8 mouse cellular contexts compared by ENCODE assay signal in genomic region chr17:47762518-47763340, GRCm38 (mm10). TPM values are rescaled to one million over a fixed set of nuclear protein-coding genes. Genes with fewer than 3 reads are reported as not detected.
A peak's percentile ranks its signal among the peaks of the same experiment; 100 is the strongest.
DNase-seq lines count a peak whose midpoint lies in the region; ATAC-seq and TF ChIP-seq lines count a peak whose summit lies in the region.

No protein-coding gene starts in this region.

- H3K4me3 ChIP-seq in liver, adult 2 months (ENCODE audit: insufficient read depth, low read depth, low read length), result no peak overlapping the region
- no peak overlapping the region for H3K4me3 ChIP-seq in forebrain, embryonic 13.5 days
- no peak overlapping the region for H3K4me3 ChIP-seq in heart, embryonic 16.5 days (ENCODE audit: low read length)
- no peak overlapping the region for H3K4me3 ChIP-seq in liver, embryonic 15.5 days (replicated peaks)

- no peak overlapping the region for H3K4me2 ChIP-seq in forebrain, embryonic 13.5 days
- H3K4me2 ChIP-seq in heart, embryonic 16.5 days (ENCODE audit: low read depth, low read length), result peak overlapping the region; percentile 16
- H3K4me2 ChIP-seq in liver, embryonic 15.5 days, result no peak overlapping the region

- H3K9ac ChIP-seq in liver, adult 2 months (ENCODE audit: low read depth, low read length), result peak overlapping the region; percentile 42
- peak overlapping the region; percentile 41; the same call in 1 of the 2 replicates for H3K9ac ChIP-seq in forebrain, embryonic 13.5 days
- H3K9ac ChIP-seq in heart, embryonic 16.5 days (ENCODE audit: low read length), result peak overlapping the region; percentile 60
- no peak overlapping the region for H3K9ac ChIP-seq in liver, embryonic 15.5 days

- H3K9me3 ChIP-seq in forebrain, embryonic 13.5 days (replicated peaks), result no peaks in the 10 kb centered on the region
- no peaks in the 10 kb centered on the region for H3K9me3 ChIP-seq in heart, embryonic 16.5 days (replicated peaks; ENCODE audit: control insufficient read depth, low read length)
- H3K9me3 ChIP-seq in liver, embryonic 15.5 days (replicated peaks), result no peaks in the 10 kb centered on the region

- 36% methylated on average over 13 of the region's 13 CpGs for WGBS in liver, adult 2 months
- WGBS in forebrain, embryonic 13.5 days, result 72% methylated on average over 13 of the region's 13 CpGs
- WGBS in heart, embryonic 16.5 days, result 27% methylated on average over 13 of the region's 13 CpGs
- WGBS in liver, embryonic 15.5 days (ENCODE audit: insufficient replicate concordance), result 67% methylated on average over 13 of the region's 13 CpGs

- no peak for TF ChIP-seq POLR2A in liver, adult 2 months (IDR thresholded peaks at IDR 0.05; ENCODE audit: extremely low read depth, insufficient read depth, low read length)

- no peaks in the 10 kb centered on the region for H3K36me3 ChIP-seq in liver, adult 2 months (ENCODE audit: control insufficient read depth, insufficient read depth, low read length)
- H3K36me3 ChIP-seq in forebrain, embryonic 13.5 days (ENCODE audit: poor library complexity, severe bottlenecking), result no peaks in the 10 kb centered on the region
- no peaks in the 10 kb centered on the region for H3K36me3 ChIP-seq in heart, embryonic 16.5 days (ENCODE audit: control insufficient read depth, insufficient read depth)
- H3K36me3 ChIP-seq in liver, embryonic 15.5 days (replicated peaks), result no peaks in the 10 kb centered on the region

- peaks cover 20% of the 10 kb centered on the region for H3K79me2 ChIP-seq in liver, adult 2 months (ENCODE audit: control insufficient read depth, insufficient read depth, low read length)

- H3K4me1 ChIP-seq in liver, adult 2 months (ENCODE audit: control insufficient read depth, insufficient read depth, low read length), result peaks cover 25% of the 10 kb centered on the region
- peaks cover 16% of the 10 kb centered on the region for H3K4me1 ChIP-seq in forebrain, embryonic 13.5 days
- H3K4me1 ChIP-seq in heart, embryonic 16.5 days (ENCODE audit: control insufficient read depth, insufficient read depth, low read length), result peaks cover 35% of the 10 kb centered on the region
- H3K4me1 ChIP-seq in liver, embryonic 15.5 days (replicated peaks), result peaks cover 55% of the 10 kb centered on the region

- H3K27ac ChIP-seq in liver, adult 2 months (replicated peaks; ENCODE audit: insufficient read depth, low read depth, low read length), result peak overlapping the region; percentile 92
- H3K27ac ChIP-seq in forebrain, embryonic 13.5 days, result peak overlapping the region; percentile 44
- peak overlapping the region; percentile 87 for H3K27ac ChIP-seq in heart, embryonic 16.5 days (ENCODE audit: low read length)
- peak overlapping the region; percentile 55; the same call in 1 of the 2 replicates for H3K27ac ChIP-seq in liver, embryonic 15.5 days (replicated peaks)

- no peaks in the 10 kb centered on the region for H3K27me3 ChIP-seq in liver, adult 2 months (ENCODE audit: control insufficient read depth, insufficient read depth, low read length)
- 0 out of 2 replicates have a peak, but pooled peaks cover 7% of the 10 kb centered on the region for H3K27me3 ChIP-seq in forebrain, embryonic 13.5 days
- no peaks in the 10 kb centered on the region for H3K27me3 ChIP-seq in heart, embryonic 16.5 days (ENCODE audit: control insufficient read depth, insufficient read depth, low read length)
- H3K27me3 ChIP-seq in liver, embryonic 15.5 days, result no peaks in the 10 kb centered on the region

- peak; percentile 93 for ATAC-seq in forebrain, embryonic 13.5 days
- peak; percentile 92 for ATAC-seq in heart, embryonic 16.5 days (replicated peaks; ENCODE audit: extremely low read depth, insufficient read depth, low FRiP score)
- peak; percentile 24; the same call in 1 of the 2 replicates for ATAC-seq in liver, embryonic 15.5 days (ENCODE audit: insufficient read depth)
- no peak for ATAC-seq in granulocyte monocyte progenitor cell, adult 5-6 weeks (replicated peaks; ENCODE audit: poor library complexity, severe bottlenecking)

- no peak for TF ChIP-seq CTCF in liver, adult 2 months (IDR thresholded peaks at IDR 0.05; ENCODE audit: low read depth, low read length)

- DNase-seq in liver, adult 2 months (ENCODE audit: extremely low read depth, low read depth, low spot score), result peak; percentile 90
- DNase-seq in liver, result no peak
- peak; percentile 66 to 73 for DNase-seq in kidney, postnatal 36 days
- DNase-seq in retina, postnatal 1 day, result peak; percentile 85

RNA-seq across cellular contexts. Expression of gene Tfeb, which starts 25.9 kb away (rescaled TPM):
- 5.7 and 8.1 TPM in 2 replicates for total RNA-seq in liver, adult 2 months (2014; rRNA removed)
- polyA plus RNA-seq in liver, adult 2 months (2012; rRNA removed), result 15.7 and 16.6 TPM in 2 replicates
- 1.5 and 1.7 TPM in 2 replicates for polyA plus RNA-seq in forebrain, embryonic 13.5 days (2015; fragmentation: Nextera tagmentation; extraction: Ambion mirVana)
- 25.7 and 28.9 TPM in 2 replicates for polyA plus RNA-seq in heart, embryonic 16.5 days (2015; fragmentation: Nextera tagmentation; extraction: Ambion mirVana)
- polyA plus RNA-seq in liver, embryonic 15.5 days (2015; fragmentation: Nextera tagmentation; extraction: Ambion mirVana), result 4.6 and 5.3 TPM in 2 replicates
- 6.7 and 9.4 TPM in 2 replicates for total RNA-seq in granulocyte monocyte progenitor cell, adult 5-6 weeks (2014; fragmentation: Nextera tagmentation)
- 6.9 and 7.8 TPM in 2 replicates for total RNA-seq in granulocyte monocyte progenitor cell, adult 5-6 weeks (2017)

RNA-seq across cellular contexts. Expression of gene Pgc, which starts 36.1 kb away (rescaled TPM):
- total RNA-seq in liver, adult 2 months (2014; rRNA removed), result 0.20 TPM in 1 of 2 replicates, not detected in the other
- 0.26 and 0.37 TPM in 2 replicates for polyA plus RNA-seq in liver, adult 2 months (2012; rRNA removed)
- polyA plus RNA-seq in forebrain, embryonic 13.5 days (2015; fragmentation: Nextera tagmentation; extraction: Ambion mirVana), result not detected in 2 replicates
- 0.56 and 1.7 TPM in 2 replicates for polyA plus RNA-seq in heart, embryonic 16.5 days (2015; fragmentation: Nextera tagmentation; extraction: Ambion mirVana)
- not detected in 2 replicates for polyA plus RNA-seq in liver, embryonic 15.5 days (2015; fragmentation: Nextera tagmentation; extraction: Ambion mirVana)
- total RNA-seq in granulocyte monocyte progenitor cell, adult 5-6 weeks (2014; fragmentation: Nextera tagmentation), result not detected in 2 replicates
- not detected in 2 replicates for total RNA-seq in granulocyte monocyte progenitor cell, adult 5-6 weeks (2017)
